Mouse (Mus musculus) gastrocnemius, postnatal 14 days (tissue): ENCODE measurements at regions not wholly inside any gene's neighbourhood (a gene's known extent, or its start where the extent isn't known, plus 50 kb on each side); places are given as distances from the start of the nearest gene placed in this dataset.

Experiments used
- DNase-seq: peaks from one replicate; pipeline ENCODE4 v3.0.0; 2021; ENCODE audit warnings: mixed read lengths
- intact Hi-C: fragments of 180-260 bp; cut with DNase I; formaldehyde crosslinking; loops from one replicate; pipeline ENCODE4 v1.15.1; 2025; ENCODE audit warnings: low total_unique reads

DNA sequence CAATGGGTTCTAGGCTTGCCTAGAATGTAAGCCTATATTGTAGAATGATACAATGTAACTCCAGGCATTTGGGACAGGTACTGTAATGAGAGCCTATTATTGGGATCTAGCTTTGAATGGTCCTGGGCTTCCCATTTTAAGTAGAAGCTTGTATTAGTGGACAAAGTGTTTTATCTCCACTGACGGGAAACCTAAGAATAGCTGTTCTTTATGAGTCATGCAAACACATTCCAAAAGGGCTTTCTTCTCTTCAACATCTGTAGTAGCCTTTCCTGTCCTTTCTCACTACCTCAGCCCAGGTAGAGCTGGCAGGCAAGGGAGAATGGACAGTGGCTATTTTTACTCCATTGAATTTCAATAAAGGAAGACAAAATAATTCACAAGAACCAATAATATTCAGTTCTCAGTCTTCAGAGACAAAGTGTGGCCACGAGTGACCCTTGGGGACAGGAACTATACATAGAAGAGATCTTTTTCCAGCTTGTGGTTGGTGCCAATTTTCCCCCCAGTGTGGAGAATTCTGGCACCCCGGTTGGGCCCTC is 82.8 kb downstream of the Csl start:
- DNase-seq = no peak
- intact Hi-C loops = no loop called here

DNA sequence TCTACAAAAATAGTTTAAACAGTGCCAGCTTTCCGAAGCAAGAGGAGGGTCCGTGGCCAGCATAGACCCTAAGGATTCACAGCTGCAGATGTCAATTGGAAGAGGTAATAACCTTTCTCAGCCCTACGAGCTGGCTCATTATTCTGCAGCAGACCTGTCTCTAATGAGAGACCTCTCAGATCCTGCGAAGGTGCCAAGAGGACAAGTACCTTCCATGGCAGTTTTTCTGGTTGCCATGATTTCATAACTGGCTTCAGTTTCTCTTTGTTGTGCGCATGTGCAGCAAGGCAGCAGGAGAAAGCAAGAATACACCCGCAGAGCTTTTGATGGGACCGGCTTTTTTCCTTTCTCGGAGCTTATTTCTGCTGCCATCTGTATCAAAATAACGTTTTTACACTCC is 81.4 kb downstream of the Csl start:
- intact Hi-C loops = no loop called here
- no peak for DNase-seq

DNA sequence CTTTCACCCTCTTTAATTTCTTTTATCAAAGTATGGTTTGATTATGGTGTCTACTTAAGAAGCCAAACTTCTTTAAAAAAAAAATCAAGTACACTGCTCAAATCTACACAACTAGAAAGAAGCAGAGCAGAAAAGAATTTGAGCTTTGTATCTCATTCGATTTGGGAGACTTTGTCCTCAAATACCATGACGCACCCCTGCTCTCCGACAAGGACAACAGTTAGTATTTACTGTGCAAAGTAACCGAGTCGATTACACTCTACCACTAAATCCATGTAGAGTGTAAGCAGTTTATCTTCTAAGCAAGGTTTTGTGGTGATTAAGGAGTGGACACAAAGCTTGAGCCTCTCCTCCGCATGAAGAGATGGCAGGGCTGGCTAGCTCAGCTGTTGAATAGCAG is 79.6 kb downstream of the Csl start:
- intact Hi-C loops = no loop called here
- no peak for DNase-seq

DNA sequence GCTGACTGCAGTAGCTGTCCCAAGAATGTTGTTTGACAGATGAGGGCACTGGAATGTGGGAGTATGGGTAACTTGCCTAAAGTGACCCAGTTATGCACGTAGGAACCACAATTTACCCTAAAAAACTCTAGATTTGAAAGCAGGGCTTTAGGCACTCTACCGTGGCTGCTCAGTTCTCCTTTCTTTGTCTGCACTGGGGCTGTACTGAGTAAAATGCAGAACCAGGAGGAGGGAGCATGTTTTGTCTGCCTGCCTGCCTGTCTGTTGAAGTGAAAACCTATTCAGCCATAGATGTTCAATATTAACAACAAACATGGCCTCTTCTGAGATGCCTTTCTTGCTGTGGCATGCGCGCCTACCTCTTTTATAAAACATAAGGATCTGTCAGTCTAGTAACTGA is 77.5 kb downstream of the Csl start:
- no peak for DNase-seq
- intact Hi-C loops = no loop called here

DNA sequence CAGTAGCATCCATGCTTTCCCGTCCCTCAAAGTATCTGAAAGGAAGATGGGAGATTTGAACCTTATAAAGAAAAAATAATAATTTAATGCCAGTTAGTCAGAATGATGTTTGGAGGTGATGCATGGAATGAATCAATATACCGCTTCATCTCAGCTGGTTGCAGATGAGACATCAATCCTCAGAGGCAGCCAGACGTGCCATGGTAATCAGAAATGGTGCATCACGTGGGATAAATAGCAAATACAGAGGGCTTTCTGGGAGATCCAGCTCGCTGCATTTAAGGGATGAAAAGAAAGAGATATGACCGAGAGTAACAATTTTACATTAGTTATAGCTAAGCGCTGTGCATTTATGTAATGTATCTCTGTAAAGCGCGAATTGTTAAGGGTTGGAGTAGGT is 77.1 kb downstream of the Csl start:
- DNase-seq = no peak
- intact Hi-C loops = no loop called here

DNA sequence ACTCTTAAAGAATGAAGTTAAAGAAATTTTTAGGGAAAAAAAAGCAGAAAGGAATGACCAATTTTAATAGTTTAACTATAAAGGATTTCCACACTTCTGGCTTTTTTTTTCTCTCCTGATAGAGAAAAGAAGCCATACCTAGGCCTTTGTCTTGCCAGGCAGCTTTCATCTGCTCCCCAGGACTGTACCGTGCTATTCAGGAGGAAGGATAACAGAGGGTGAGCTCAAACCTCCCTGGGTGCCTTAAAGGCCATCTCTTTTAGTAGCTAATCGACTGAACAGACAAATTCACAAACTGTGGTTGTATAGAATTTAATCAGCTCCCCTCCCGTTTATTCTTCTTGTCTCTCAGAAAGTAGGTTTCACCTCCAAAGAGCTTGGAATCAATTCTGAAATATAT is 76.1 kb downstream of the Csl start:
- intact Hi-C loops = no loop called here
- DNase-seq = no peak

DNA sequence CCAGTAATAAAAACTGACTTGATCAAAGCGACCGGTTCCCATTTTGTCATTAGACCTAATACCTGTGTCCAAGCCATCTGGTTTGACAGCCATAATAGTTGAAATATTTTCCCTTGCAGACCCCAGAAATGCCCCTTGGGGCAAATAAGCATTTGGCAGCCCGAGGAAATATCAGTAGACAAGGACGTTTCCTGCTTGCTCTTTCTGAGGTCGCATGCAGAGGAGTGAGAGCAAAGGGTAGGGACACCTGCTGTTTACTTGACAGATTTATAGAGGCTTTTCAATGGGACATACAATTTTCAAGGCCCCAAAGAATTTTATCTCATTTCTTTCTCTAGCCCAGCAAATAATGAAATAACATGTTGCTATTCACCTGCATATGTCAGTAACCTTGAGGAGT is 73.5 kb downstream of the Csl start:
- no peak for DNase-seq
- intact Hi-C loops = no loop called here

DNA sequence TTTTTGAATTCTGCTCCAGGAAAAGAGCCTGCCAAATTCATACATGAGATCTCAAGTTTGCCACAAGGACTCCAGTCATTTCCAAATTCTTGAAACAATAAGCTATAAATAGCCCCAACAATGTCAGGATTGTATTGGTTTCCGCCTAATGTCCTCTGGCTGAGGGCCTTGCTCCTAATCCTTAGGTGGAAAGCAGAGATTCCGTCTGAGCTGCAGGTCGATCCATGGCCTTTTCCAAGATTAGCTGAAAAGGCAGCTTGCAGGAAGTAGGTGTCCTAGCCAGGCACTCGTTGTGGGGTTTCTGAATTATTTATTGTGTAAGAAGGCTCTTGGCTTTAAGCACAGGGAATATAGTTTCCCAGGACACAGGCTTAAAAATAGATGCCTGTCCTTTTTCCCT is 72.4 kb downstream of the Csl start:
- peak; percentile 5 for DNase-seq
- intact Hi-C loops = no loop called here

DNA sequence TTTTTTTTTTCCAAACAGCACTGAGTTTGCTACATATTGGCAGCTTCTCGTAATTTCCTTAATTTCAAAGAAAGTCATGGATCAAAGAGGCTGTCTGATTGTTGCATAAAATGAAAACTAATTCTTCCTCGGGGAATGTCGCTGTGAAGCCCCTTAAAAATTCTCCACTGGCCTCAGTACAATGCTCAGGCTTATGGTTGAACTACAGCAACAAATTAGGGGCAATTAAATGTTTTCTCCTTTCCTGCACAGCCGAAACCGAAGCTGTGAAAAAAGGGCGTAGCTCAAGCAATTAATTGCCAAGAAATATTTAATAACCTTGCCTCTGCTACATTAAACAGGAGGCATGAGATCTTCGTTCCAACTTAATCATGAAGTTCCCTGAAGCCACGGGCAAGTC is 61.8 kb downstream of the Csl start:
- intact Hi-C loops = no loop called here
- DNase-seq = no peak

DNA sequence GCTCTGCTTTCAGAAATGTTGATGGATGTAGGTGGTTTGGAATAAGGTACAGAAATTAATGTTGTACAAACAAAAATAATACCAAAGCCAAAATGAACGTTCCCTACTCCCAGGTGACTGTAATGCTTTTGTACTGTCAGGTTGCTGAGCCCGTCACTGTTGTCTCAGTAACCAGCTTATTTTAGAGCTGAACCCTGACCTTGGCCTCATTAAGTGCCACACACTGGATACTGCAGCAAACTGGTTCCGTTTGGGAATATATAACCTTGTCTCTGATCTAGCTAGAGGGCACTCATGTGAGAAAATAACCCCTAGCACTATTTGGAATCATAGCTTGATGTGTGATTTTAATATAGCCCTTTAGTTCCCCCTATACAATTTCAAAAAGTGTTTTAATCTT is 60.0 kb downstream of the Csl start:
- DNase-seq = no peak
- intact Hi-C loops = no loop called here

DNA sequence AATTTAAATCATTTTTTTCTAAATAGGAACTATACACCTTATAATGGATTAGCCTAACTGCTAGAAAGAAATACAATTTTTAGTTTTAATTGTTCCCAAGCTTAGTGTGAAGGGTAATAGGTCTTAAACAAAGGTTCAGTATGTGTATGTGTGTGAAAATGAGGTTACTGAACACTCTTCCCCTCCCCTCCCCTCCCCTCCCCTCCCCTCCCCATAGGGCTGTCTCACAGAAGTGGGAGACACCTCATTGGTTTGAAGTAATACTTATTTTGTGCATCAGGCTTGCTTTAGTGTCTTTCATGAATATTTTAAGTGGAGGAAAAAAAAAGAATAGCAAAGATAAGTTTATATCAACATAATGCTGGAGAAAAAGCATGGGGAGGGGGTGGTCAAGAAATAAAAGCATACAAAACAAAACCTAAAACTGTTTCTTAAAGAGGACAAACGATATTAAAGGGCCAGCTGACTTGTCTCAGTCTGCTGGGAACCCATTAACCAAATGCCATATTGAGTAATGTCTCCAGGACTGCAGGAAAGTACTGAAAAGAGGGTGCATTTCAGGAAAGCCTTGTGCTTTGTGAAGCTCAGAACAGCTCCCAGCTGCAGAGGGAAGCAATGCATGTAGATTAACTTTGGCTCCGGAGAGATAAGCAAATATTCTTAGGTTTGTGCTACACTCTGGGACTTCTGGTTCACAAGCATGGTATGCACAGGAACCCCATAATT is 59.2 kb downstream of the Csl start:
- DNase-seq = no peak
- intact Hi-C loops = no loop called here
